Mouse (Mus musculus): ENCODE results near the gene Mapk3.

Mapk3 gene

DNA sequence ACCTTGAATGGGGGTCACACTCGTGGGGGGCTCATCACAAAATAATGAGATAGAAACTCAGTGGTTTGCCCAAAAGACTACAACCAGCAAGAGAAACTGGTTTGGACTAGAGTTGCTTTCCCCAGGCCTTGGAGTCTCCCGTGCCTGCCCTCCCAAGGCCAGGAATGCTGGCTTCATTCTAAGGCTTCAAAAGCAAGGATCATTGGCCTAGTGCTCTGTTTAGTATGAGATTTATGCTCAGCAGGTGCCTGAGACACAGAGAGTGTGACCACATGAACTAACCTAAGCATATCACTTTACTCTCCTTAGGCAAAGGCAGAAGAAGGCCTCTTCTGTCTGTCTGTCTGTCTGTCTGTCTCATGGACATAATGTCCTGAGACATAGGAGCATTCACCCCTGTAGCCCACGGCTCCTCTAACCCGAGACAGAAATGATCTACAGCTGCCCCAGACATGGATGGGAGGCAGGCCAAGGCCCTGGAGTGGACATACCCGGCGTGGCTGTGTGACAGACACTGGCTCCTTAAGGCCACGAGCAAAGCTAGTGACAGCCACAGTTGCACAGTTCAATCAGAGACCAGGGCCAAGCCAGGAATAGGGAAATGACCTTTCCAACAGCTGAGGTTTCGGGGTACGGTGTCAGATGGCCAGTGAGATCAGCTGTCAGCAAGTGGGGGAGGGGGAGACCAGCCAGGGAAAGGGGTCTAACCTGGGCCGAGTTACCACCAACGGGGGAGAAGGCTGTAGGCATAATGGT is 42.9 kb downstream of the Mapk3 start:
- DNase-seq (ENCODE audit: low spot score): no peak

- no peak for DNase-seq (ENCODE audit: low spot score)
Observed at GRCm38 (mm10) chr7:126803181-126803580, 43.8 kb downstream of the Mapk3 start.

DNA sequence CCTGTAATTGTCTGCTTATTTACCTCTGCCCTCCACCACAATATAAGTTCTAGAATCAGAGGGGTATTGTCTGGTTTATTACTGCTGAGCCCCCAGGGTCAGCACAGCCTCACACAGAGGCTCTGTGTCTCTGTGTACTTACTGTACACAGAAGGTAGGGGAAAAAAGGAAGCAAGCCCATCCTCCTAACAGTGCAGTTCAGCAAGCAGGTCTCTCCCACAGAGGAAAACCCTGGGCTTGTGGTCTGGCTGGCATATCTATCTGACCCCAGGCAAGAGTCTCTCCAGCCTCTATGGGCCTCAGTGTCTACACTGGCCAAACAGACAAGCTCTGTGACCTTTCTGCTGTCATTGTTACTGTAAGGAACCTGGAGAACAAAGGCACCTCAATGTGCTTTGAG is 44.4 kb downstream of the Mapk3 start:
- DNase-seq (ENCODE audit: low spot score): no peak

GRCm38 (mm10) chr7:126806956-126807355 is 47.6 kb downstream of the Mapk3 start:
- DNase-seq (ENCODE audit: low spot score): no peak

- DNase-seq (ENCODE audit: low spot score): no peak
Observed at GRCm38 (mm10) chr7:126807405-126807804, 48.0 kb downstream of the Mapk3 start.

DNA sequence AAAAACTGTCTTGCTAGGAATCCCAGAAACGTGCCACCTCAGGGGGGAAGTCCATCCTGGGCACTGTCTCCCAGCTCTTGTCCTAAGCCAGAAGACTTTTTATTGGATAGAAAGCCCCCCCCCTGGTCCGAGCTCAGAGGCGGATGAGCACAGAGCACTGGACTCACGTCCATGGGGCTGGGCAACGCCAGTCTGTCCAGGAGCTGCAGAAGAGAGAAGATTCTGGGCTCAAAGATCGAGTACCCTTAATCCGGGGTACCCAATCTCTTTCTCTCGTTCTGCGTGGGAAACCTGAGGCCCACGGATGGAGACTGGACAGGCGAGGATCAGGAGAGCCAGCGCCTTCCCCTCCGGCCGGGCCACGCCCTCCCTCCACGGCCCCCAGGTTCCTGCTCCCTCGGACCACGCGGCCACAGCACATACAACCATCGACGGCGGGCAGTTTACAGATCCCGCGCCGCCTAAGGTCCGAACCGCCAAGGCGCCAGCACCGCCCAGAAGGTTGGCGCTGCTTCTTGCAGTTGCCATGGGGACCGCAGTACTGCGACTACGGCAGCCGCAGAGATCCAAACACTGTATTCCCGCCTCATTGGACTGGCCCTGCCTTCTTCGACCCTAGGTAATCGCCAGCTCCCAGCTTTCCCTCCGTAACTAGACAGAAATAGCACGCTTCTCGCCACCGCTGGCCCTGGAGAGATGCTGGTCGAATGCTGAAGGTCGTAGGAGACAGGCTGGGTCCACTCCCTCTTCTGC is 49.5 kb downstream of the Mapk3 start:
- peak; percentile 95 for DNase-seq (ENCODE audit: low spot score)

- no peak for DNase-seq (ENCODE audit: low spot score)
Observed at GRCm38 (mm10) chr7:126809723-126810369, 50.4 kb downstream of the Mapk3 start.

All from embryo, embryonic 10.5 days (tissue).